Mouse (Mus musculus) heart, adult 9 months (tissue): ENCODE results near the gene Erc1.

ENCODE experiments used
- DNase-seq, 2 experiments: peaks; one replicate each; pipeline ENCODE4 v3.0.0; 2022; ENCODE audit warnings: low spot score in 2 of 2

Gene Erc1

GRCm38 (mm10) chr6:119808726-119809505, 39.1 kb downstream of the Erc1 start:
- DNase-seq, result no peak

- no peak for DNase-seq
Measured at GRCm38 (mm10) chr6:119803239-119803638, 44.7 kb downstream of the Erc1 start.

GRCm38 (mm10) chr6:119796911-119797486, 51.0 kb downstream of the Erc1 start:
- DNase-seq, result no peak

- DNase-seq, result no peak
Measured at GRCm38 (mm10) chr6:119796291-119796690, 51.7 kb downstream of the Erc1 start.

- peak in 1 of 2 experiments; percentile 33 for DNase-seq
Measured at GRCm38 (mm10) chr6:119792562-119792961, 55.4 kb downstream of the Erc1 start.

GRCm38 (mm10) chr6:119782416-119782815, 65.6 kb downstream of the Erc1 start:
- no peak for DNase-seq

- no peak for DNase-seq
Measured at GRCm38 (mm10) chr6:119781109-119781508, 66.9 kb downstream of the Erc1 start.

- no peak for DNase-seq
Measured at GRCm38 (mm10) chr6:119768778-119769177, 79.2 kb downstream of the Erc1 start.

- DNase-seq, result no peak
Measured at GRCm38 (mm10) chr6:119764355-119764754, 83.6 kb downstream of the Erc1 start.

GRCm38 (mm10) chr6:119759866-119760265, 88.1 kb downstream of the Erc1 start:
- no peak for DNase-seq

GRCm38 (mm10) chr6:119758490-119758889, 89.5 kb downstream of the Erc1 start:
- DNase-seq, result no peak

- DNase-seq, result no peak
Measured at GRCm38 (mm10) chr6:119757796-119758195, 90.2 kb downstream of the Erc1 start.

- DNase-seq, result no peak
Measured at GRCm38 (mm10) chr6:119755866-119756265, 92.1 kb downstream of the Erc1 start.

GRCm38 (mm10) chr6:119749093-119749635, 98.8 kb downstream of the Erc1 start:
- no peak for DNase-seq

- DNase-seq, result no peak
Measured at GRCm38 (mm10) chr6:119741861-119742260, 106.1 kb downstream of the Erc1 start.

- DNase-seq, result no peak
Measured at GRCm38 (mm10) chr6:119740541-119740940, 107.4 kb downstream of the Erc1 start.

GRCm38 (mm10) chr6:119738638-119739375, 109.2 kb downstream of the Erc1 start:
- DNase-seq, result no peak

GRCm38 (mm10) chr6:119737716-119738115, 110.3 kb downstream of the Erc1 start:
- DNase-seq, result no peak

- no peak for DNase-seq
Measured at GRCm38 (mm10) chr6:119735937-119736336, 112.0 kb downstream of the Erc1 start.

GRCm38 (mm10) chr6:119731155-119731554, 116.8 kb downstream of the Erc1 start:
- no peak for DNase-seq

GRCm38 (mm10) chr6:119715234-119715633, 132.7 kb downstream of the Erc1 start:
- no peak for DNase-seq

- DNase-seq, result peak; percentile 11 to 24
Measured at GRCm38 (mm10) chr6:119713961-119714360, 134.0 kb downstream of the Erc1 start.
